ENCODE assay signal across 8 mouse cellular contexts in the genomic region with DNA sequence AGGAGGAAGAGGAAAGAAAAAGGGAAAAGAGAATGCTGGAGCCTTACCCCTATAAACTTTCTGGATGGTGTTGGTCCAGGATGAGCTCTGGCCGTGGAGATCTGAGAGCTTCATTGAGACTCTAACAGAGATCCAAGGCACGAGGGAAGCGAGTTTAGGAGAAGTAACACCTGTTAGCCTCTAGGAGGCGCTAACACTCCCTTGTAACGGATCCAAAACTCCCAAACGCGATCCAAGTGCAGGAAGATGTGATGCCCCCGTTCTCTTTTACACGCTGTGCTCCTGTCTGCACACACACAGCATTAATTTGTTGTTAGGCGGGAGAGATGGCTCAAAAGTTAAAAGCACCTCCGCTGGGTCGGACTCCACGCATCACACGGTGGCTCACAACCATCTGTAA. TPM values are rescaled to one million over a fixed set of nuclear protein-coding genes. Genes with fewer than 3 reads are reported as not detected.
DNase-seq lines count a peak whose midpoint lies in the region; ATAC-seq and TF ChIP-seq lines count a peak whose summit lies in the region.

No protein-coding gene starts in this region.

- no peak overlapping the region for H3K4me3 ChIP-seq in cortical plate, adult 2 months (ENCODE audit: insufficient read depth, low read length)

- peak; percentile 7 to 16 for DNase-seq in cerebellum, adult 18-20 months
- no peak for DNase-seq in cerebellum, adult 11 months
- peak; percentile 19 to 21 for DNase-seq in B cell, adult 2 months
- peak; percentile 24 for DNase-seq in lung, postnatal 25 days (ENCODE audit: low spot score)
- DNase-seq in spleen, postnatal 10 days (ENCODE audit: low spot score in 2 of 2): no peak

- TF ChIP-seq CTCF in cortical plate, adult 2 months (IDR thresholded peaks at IDR 0.05; ENCODE audit: extremely low read depth, insufficient read depth, low read length): peak; percentile 60

- no peak for TF ChIP-seq POLR2A in cortical plate, adult 2 months (IDR thresholded peaks at IDR 0.05; ENCODE audit: extremely low read depth, insufficient read depth, low read length)

- 0 out of 2 replicates have a peak, but pooled peaks cover 2% of the 10 kb centered on the region for H3K4me1 ChIP-seq in cortical plate, adult 2 months (ENCODE audit: control insufficient read depth, insufficient read depth, low read length)

- no peak overlapping the region for H3K27ac ChIP-seq in cortical plate, adult 2 months (ENCODE audit: insufficient read depth, low read length)

- ATAC-seq in hematopoietic stem cell, adult 5-6 weeks (replicated peaks in 1 of 2; ENCODE audit: insufficient read depth in 1 of 2, low FRiP score in 2 of 2, low TSS enrichment in 1 of 2, low read depth in 1 of 2, poor library complexity in 2 of 2, severe bottlenecking in 2 of 2): peak; percentile 51 to 65; a peak in 2 of 4 replicates
- no peak for ATAC-seq in frontal cortex, adult (ENCODE audit: low TSS enrichment)

RNA-seq across cellular contexts. Expression of gene Rasl11a, which starts 46.3 kb away (rescaled TPM):
- polyA plus RNA-seq in cortical plate, adult 2 months (2012; rRNA removed): 3.8 and 5.4 TPM in 2 replicates
- total RNA-seq in hematopoietic stem cell, adult 5-6 weeks (2017): 1.5 and 16.3 TPM in 2 replicates

RNA-seq across cellular contexts. Expression of gene Gtf3a, which starts 57.3 kb away (rescaled TPM):
- 53.7 and 55.6 TPM in 2 replicates for polyA plus RNA-seq in cortical plate, adult 2 months (2012; rRNA removed)
- total RNA-seq in hematopoietic stem cell, adult 5-6 weeks (2017): 144 and 155 TPM in 2 replicates

RNA-seq across cellular contexts. Expression of gene Rpl21, which starts 58.4 kb away (rescaled TPM):
- 381 and 420 TPM in 2 replicates for polyA plus RNA-seq in cortical plate, adult 2 months (2012; rRNA removed)
- total RNA-seq in hematopoietic stem cell, adult 5-6 weeks (2017): 2,651 and 2,978 TPM in 2 replicates

Comparison
In these comparisons a context has a peak if more than half of its experiments do, and no peak if none do; other contexts are left out.
1. DNase-seq: peak in cerebellum, adult 18-20 months (2 of 2), B cell, adult 2 months (2 of 2) and lung, postnatal 25 days (single experiment); none in cerebellum, adult 11 months (single experiment) and spleen, postnatal 10 days (0 of 2).